Mouse (Mus musculus) lung, postnatal 10 days (tissue): ENCODE measurements around the gene Rora.
A peak's percentile ranks its signal among the peaks of the same experiment; 100 is the strongest.

ENCODE experiments used
- DNase-seq: peaks from one replicate; pipeline ENCODE4 v3.0.0; 2021

Rora gene

GRCm38 (mm10) chr9:68970074-68970473, 316.5 kb downstream of the Rora start:
- no peak for DNase-seq

GRCm38 (mm10) chr9:68972277-68972676, 318.7 kb downstream of the Rora start:
- DNase-seq: no peak

- no peak for DNase-seq
These were observed 320.9 kb downstream of the Rora start for GRCm38 (mm10) chr9:68974517-68974916.

GRCm38 (mm10) chr9:68976136-68976535, 322.6 kb downstream of the Rora start:
- DNase-seq: no peak

GRCm38 (mm10) chr9:68976851-68977250, 323.3 kb downstream of the Rora start:
- DNase-seq: no peak

- DNase-seq: no peak
These were observed 325.1 kb downstream of the Rora start for GRCm38 (mm10) chr9:68978656-68979055.

- no peak for DNase-seq
These were observed 326.5 kb downstream of the Rora start for GRCm38 (mm10) chr9:68980041-68980440.

GRCm38 (mm10) chr9:68985046-68985445, 331.5 kb downstream of the Rora start:
- DNase-seq: no peak

- no peak for DNase-seq
These were observed 332.2 kb downstream of the Rora start for GRCm38 (mm10) chr9:68985796-68986195.

GRCm38 (mm10) chr9:68987290-68988042, 333.9 kb downstream of the Rora start:
- no peak for DNase-seq

GRCm38 (mm10) chr9:68988162-68988911, 334.8 kb downstream of the Rora start:
- DNase-seq: peak; percentile 11

GRCm38 (mm10) chr9:68989885-68990449, 336.4 kb downstream of the Rora start:
- DNase-seq: no peak

- DNase-seq: no peak
These were observed 340.3 kb downstream of the Rora start for GRCm38 (mm10) chr9:68993881-68994280.

GRCm38 (mm10) chr9:68998961-68999360, 345.4 kb downstream of the Rora start:
- no peak for DNase-seq

GRCm38 (mm10) chr9:69004514-69004913, 350.9 kb downstream of the Rora start:
- DNase-seq: peak; percentile 9

- DNase-seq: no peak
These were observed 353.1 kb downstream of the Rora start for GRCm38 (mm10) chr9:69006666-69007065.

GRCm38 (mm10) chr9:69008706-69009105, 355.1 kb downstream of the Rora start:
- DNase-seq: no peak

GRCm38 (mm10) chr9:69010886-69011285, 357.3 kb downstream of the Rora start:
- peak; percentile 70 for DNase-seq

GRCm38 (mm10) chr9:69013186-69013715, 359.7 kb downstream of the Rora start:
- no peak for DNase-seq

GRCm38 (mm10) chr9:69014203-69014602, 360.6 kb downstream of the Rora start:
- no peak for DNase-seq

GRCm38 (mm10) chr9:69020381-69020780, 366.8 kb downstream of the Rora start:
- no peak for DNase-seq

GRCm38 (mm10) chr9:69021482-69021881, 367.9 kb downstream of the Rora start:
- DNase-seq: no peak

- no peak for DNase-seq
These were observed 369.7 kb downstream of the Rora start for GRCm38 (mm10) chr9:69023314-69023713.

GRCm38 (mm10) chr9:69028177-69028576, 374.6 kb downstream of the Rora start:
- DNase-seq: peak; percentile 11
